Mouse (Mus musculus): ENCODE measurements around the gene Slc16a4. TPM values are rescaled to one million over a fixed set of nuclear protein-coding genes. Genes with fewer than 3 reads are reported as not detected.
"Not testable (repeated sequence)": the region's sequence is repeated elsewhere in the genome, so short reads cannot be mapped to it uniquely, and the experiment has no call there.

Gene Slc16a4
- polyA plus RNA-seq, 1 experiment from 2014 or later = 4.5 TPM

GRCm38 (mm10) chr3:107275996-107276395 lies 15.0 kb upstream of the Slc16a4 start:
- 48% methylated on average over 4 of the region's 4 CpGs for WGBS
- no peak for DNase-seq (ENCODE audit: low spot score)
- ATAC-seq (ENCODE audit: insufficient number of reproducible peaks, low FRiP score, low TSS enrichment, low read depth) = no peak
- H3K27ac ChIP-seq (replicated peaks; ENCODE audit: low read depth, low read length) = no peak overlapping the region
- H3K36me3 ChIP-seq (ENCODE audit: control insufficient read depth, insufficient read depth, low read length) = no peaks in the 10 kb centered on the region
- H3K4me2 ChIP-seq (ENCODE audit: low read depth, severe bottlenecking) = no peak overlapping the region
- H3K4me1 ChIP-seq (ENCODE audit: control insufficient read depth, insufficient read depth, low read length) = no peaks in the 10 kb centered on the region
- H3K9ac ChIP-seq (ENCODE audit: low read length) = no peak overlapping the region
- no peaks in the 10 kb centered on the region for H3K27me3 ChIP-seq (ENCODE audit: control insufficient read depth, insufficient read depth, low read length)
- H3K9me3 ChIP-seq (ENCODE audit: control insufficient read depth, low read length) = no peaks in the 10 kb centered on the region
- H3K4me3 ChIP-seq (ENCODE audit: low read depth, low read length) = no peak overlapping the region

GRCm38 (mm10) chr3:107276626-107277025 lies 14.4 kb upstream of the Slc16a4 start:
- no peaks in the 10 kb centered on the region for H3K27me3 ChIP-seq (ENCODE audit: control insufficient read depth, insufficient read depth, low read length)
- H3K36me3 ChIP-seq (ENCODE audit: control insufficient read depth, insufficient read depth, low read length) = no peaks in the 10 kb centered on the region
- no peak for ATAC-seq (ENCODE audit: insufficient number of reproducible peaks, low FRiP score, low TSS enrichment, low read depth)
- H3K4me1 ChIP-seq (ENCODE audit: control insufficient read depth, insufficient read depth, low read length) = no peaks in the 10 kb centered on the region
- no peaks in the 10 kb centered on the region for H3K9me3 ChIP-seq (ENCODE audit: control insufficient read depth, low read length)
- no peak overlapping the region for H3K27ac ChIP-seq (replicated peaks; ENCODE audit: low read depth, low read length)
- no peak overlapping the region for H3K4me2 ChIP-seq (ENCODE audit: low read depth, severe bottlenecking)
- 87% methylated on average over 3 of the region's 3 CpGs for WGBS
- no peak overlapping the region for H3K9ac ChIP-seq (ENCODE audit: low read length)
- no peak overlapping the region for H3K4me3 ChIP-seq (ENCODE audit: low read depth, low read length)
- no peak for DNase-seq (ENCODE audit: low spot score)

- Histone ChIP-seq H3K27ac (replicated peaks; ENCODE audit: low read depth, low read length) (no peak within 1 kb of the TSS), H3K36me3 (ENCODE audit: control insufficient read depth, insufficient read depth, low read length) (peaks cover 3% of the 10 kb centered on the region; the same call in 1 of the 2 replicates), H3K9me3 (ENCODE audit: control insufficient read depth, low read length) (no peaks in the 10 kb centered on the region), H3K4me3 (ENCODE audit: low read depth, low read length) (peak within 1 kb of the TSS; percentile 90), H3K9ac (ENCODE audit: low read length) (peak within 1 kb of the TSS; percentile 74), H3K4me2 (ENCODE audit: low read depth, severe bottlenecking) (peak within 1 kb of the TSS; percentile 77), H3K27me3 (ENCODE audit: control insufficient read depth, insufficient read depth, low read length) (no peaks in the 10 kb centered on the region), H3K4me1 (ENCODE audit: control insufficient read depth, insufficient read depth, low read length) (no peaks in the 10 kb centered on the region)
- DNase-seq (ENCODE audit: low spot score) = peak; percentile 94
- 3% methylated on average over 43 of the region's 43 CpGs for WGBS
- ATAC-seq (ENCODE audit: insufficient number of reproducible peaks, low FRiP score, low TSS enrichment, low read depth) = peak; percentile 90
Observed at GRCm38 (mm10) chr3:107278479-107279269, 12.4 kb upstream of the Slc16a4 start, which contains the start of gene Lamtor5. Lamtor5 (plus strand) TSS chr3:107278858.

- Histone ChIP-seq H3K4me1 (ENCODE audit: control insufficient read depth, insufficient read depth, low read length) (no peaks in the 10 kb centered on the region), H3K27me3 (ENCODE audit: control insufficient read depth, insufficient read depth, low read length) (no peaks in the 10 kb centered on the region)
- 84% methylated on average over 2 of the region's 2 CpGs for WGBS
Observed at GRCm38 (mm10) chr3:107286123-107286522, 4.9 kb upstream of the Slc16a4 start.

GRCm38 (mm10) chr3:107287346-107287745 lies 3.7 kb upstream of the Slc16a4 start:
- Histone ChIP-seq H3K4me1 (ENCODE audit: control insufficient read depth, insufficient read depth, low read length) (no peaks in the 10 kb centered on the region), H3K4me2 (ENCODE audit: low read depth, severe bottlenecking) (no peak overlapping the region), H3K4me3 (ENCODE audit: low read depth, low read length) (no peak overlapping the region), H3K27ac (replicated peaks; ENCODE audit: low read depth, low read length) (no peak overlapping the region), H3K9me3 (ENCODE audit: control insufficient read depth, low read length) (no peaks in the 10 kb centered on the region), H3K9ac (ENCODE audit: low read length) (no peak overlapping the region), H3K36me3 (ENCODE audit: control insufficient read depth, insufficient read depth, low read length) (peaks cover 3% of the 10 kb centered on the region; the same call in 1 of the 2 replicates), H3K27me3 (ENCODE audit: control insufficient read depth, insufficient read depth, low read length) (no peaks in the 10 kb centered on the region)
- DNase-seq (ENCODE audit: low spot score) (no peak), ATAC-seq (ENCODE audit: insufficient number of reproducible peaks, low FRiP score, low TSS enrichment, low read depth) (no peak)

More at GRCm38 (mm10) chr3:107286123-107286522, 4.9 kb upstream of the Slc16a4 start:
- Histone ChIP-seq H3K4me3 (ENCODE audit: low read depth, low read length) (no peak overlapping the region), H3K36me3 (ENCODE audit: control insufficient read depth, insufficient read depth, low read length) (peaks cover 3% of the 10 kb centered on the region; the same call in 1 of the 2 replicates), H3K9me3 (ENCODE audit: control insufficient read depth, low read length) (no peaks in the 10 kb centered on the region), H3K4me2 (ENCODE audit: low read depth, severe bottlenecking) (no peak overlapping the region), H3K9ac (ENCODE audit: low read length) (no peak overlapping the region), H3K27ac (replicated peaks; ENCODE audit: low read depth, low read length) (no peak overlapping the region)
- no peak for ATAC-seq (ENCODE audit: insufficient number of reproducible peaks, low FRiP score, low TSS enrichment, low read depth)
- DNase-seq (ENCODE audit: low spot score) = no peak

- ATAC-seq (ENCODE audit: insufficient number of reproducible peaks, low FRiP score, low TSS enrichment, low read depth) (no peak), DNase-seq (ENCODE audit: low spot score) (no peak)
- Histone ChIP-seq H3K9me3 (ENCODE audit: control insufficient read depth, low read length) (no peaks in the 10 kb centered on the region), H3K4me3 (ENCODE audit: low read depth, low read length) (no peak overlapping the region), H3K4me2 (ENCODE audit: low read depth, severe bottlenecking) (no peak overlapping the region), H3K27ac (replicated peaks; ENCODE audit: low read depth, low read length) (no peak overlapping the region), H3K36me3 (ENCODE audit: control insufficient read depth, insufficient read depth, low read length) (no peaks in the 10 kb centered on the region), H3K9ac (ENCODE audit: low read length) (no peak overlapping the region), H3K27me3 (ENCODE audit: control insufficient read depth, insufficient read depth, low read length) (no peaks in the 10 kb centered on the region), H3K4me1 (ENCODE audit: control insufficient read depth, insufficient read depth, low read length) (no peaks in the 10 kb centered on the region)
- 95% methylated on average over 5 of the region's 5 CpGs for WGBS
Observed at GRCm38 (mm10) chr3:107295672-107296360, 4.8 kb downstream of the Slc16a4 start.

- not testable (repeated sequence) for H3K9ac ChIP-seq (ENCODE audit: low read length); H3K36me3 ChIP-seq (ENCODE audit: control insufficient read depth, insufficient read depth, low read length); H3K27me3 ChIP-seq (ENCODE audit: control insufficient read depth, insufficient read depth, low read length); DNase-seq (ENCODE audit: low spot score); H3K4me3 ChIP-seq (ENCODE audit: low read depth, low read length); ATAC-seq (ENCODE audit: insufficient number of reproducible peaks, low FRiP score, low TSS enrichment, low read depth); H3K27ac ChIP-seq (replicated peaks; ENCODE audit: low read depth, low read length); H3K4me1 ChIP-seq (ENCODE audit: control insufficient read depth, insufficient read depth, low read length); H3K4me2 ChIP-seq (ENCODE audit: low read depth, severe bottlenecking); H3K9me3 ChIP-seq (ENCODE audit: control insufficient read depth, low read length)
- WGBS = 74% methylated on average over 4 of the region's 4 CpGs
Observed at GRCm38 (mm10) chr3:107296917-107297316, 5.9 kb downstream of the Slc16a4 start.

- ATAC-seq (ENCODE audit: insufficient number of reproducible peaks, low FRiP score, low TSS enrichment, low read depth) = no peak
- H3K27me3 ChIP-seq (ENCODE audit: control insufficient read depth, insufficient read depth, low read length) = no peaks in the 10 kb centered on the region
- H3K9me3 ChIP-seq (ENCODE audit: control insufficient read depth, low read length) = no peaks in the 10 kb centered on the region
- DNase-seq (ENCODE audit: low spot score) = no peak
- no peak overlapping the region for H3K4me3 ChIP-seq (ENCODE audit: low read depth, low read length)
- H3K4me1 ChIP-seq (ENCODE audit: control insufficient read depth, insufficient read depth, low read length) = no peaks in the 10 kb centered on the region
- WGBS = 96% methylated on average over 3 of the region's 3 CpGs
- no peaks in the 10 kb centered on the region; the same call in 1 of the 2 replicates for H3K36me3 ChIP-seq (ENCODE audit: control insufficient read depth, insufficient read depth, low read length)
- H3K27ac ChIP-seq (replicated peaks; ENCODE audit: low read depth, low read length) = no peak overlapping the region
- no peak overlapping the region for H3K9ac ChIP-seq (ENCODE audit: low read length)
- no peak overlapping the region for H3K4me2 ChIP-seq (ENCODE audit: low read depth, severe bottlenecking)
Observed at GRCm38 (mm10) chr3:107317338-107317737, 26.3 kb downstream of the Slc16a4 start.

Data from limb, embryonic 11.5 days (tissue).